Mouse (Mus musculus): ENCODE measurements around the gene Cab39.

Gene Cab39

GRCm38 (mm10) chr1:85900521-85901333, 107.5 kb downstream of the Cab39 start:
- DNase-seq (ENCODE audit: low spot score in 2 of 2), result no peak
